Mouse (Mus musculus): ENCODE results near the gene Pacsin2.
"Not testable (repeated sequence)": the region's sequence is repeated elsewhere in the genome, so short reads cannot be mapped to it uniquely, and the experiment has no call there.

Gene Pacsin2

DNA sequence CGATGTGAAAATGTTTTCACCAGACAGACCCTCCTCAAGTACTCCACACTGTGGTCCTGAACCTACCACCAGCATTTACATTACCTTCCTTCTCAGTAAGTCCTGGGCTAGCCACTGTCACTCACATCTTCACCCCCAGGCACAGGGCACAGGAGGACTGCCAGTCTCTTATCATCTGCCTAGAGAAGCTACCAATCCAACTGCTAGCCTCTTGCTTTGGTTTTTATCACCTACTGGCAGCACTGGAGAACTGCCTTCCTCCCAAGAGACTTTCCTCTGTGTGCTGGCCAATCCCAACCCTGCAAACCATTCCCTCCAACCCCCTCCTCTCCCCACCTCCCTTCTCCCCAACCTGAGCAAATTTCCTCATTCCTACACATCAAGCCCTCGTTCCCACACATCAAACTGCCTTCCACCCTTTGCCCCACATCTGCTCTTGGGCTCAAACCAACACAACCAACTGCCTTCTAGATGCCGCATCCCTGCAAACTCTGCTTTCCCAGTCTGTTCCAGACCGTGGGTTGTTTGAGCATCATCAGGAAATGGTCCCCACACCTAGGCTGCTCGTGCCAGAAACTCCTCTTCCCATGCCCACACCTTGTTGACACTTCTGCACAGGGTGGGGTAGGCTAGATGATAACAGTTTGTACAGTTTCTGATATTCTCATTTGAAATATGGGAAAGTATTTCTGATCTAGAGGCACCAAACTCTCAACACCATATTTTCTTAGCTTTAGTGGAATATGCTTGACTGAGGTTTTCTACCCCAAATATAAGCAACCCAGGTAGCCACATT, 40.6 kb downstream of the Pacsin2 start:
- DNase-seq (ENCODE audit: low spot score in 2 of 2), result no peak

DNA sequence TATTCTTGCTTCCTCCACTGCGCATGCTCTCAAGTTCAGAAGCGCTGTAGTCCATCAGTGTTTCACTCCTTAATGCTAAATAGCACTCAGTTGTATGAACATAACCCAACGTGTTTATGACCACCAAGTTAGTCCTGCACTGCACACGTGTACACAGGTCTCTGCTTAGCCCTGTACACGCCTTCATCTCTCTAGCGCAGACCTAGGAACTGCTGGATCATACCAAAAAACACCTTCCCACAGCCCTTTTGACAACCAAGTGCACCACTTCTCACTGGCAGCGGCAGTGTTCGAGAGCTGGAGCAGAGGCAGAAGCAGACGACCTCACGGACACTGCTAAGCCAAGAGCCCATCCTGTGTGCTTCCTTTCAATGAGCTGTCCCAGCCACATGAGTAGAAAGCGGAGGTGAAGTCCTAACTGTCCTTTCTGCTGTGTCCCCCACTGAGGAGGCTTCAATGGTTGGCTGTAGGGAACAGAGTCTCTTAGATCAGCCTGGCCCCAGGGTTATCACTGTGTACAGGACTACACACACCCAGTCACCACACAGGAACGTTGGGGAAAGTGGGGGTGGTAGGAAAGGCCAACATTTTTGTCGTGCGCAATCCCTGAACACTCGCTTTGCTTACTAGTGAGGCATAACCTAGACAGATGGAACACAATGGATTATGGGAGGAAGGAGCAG, 42.0 kb downstream of the Pacsin2 start:
- no peak for DNase-seq (ENCODE audit: low spot score in 2 of 2)

DNA sequence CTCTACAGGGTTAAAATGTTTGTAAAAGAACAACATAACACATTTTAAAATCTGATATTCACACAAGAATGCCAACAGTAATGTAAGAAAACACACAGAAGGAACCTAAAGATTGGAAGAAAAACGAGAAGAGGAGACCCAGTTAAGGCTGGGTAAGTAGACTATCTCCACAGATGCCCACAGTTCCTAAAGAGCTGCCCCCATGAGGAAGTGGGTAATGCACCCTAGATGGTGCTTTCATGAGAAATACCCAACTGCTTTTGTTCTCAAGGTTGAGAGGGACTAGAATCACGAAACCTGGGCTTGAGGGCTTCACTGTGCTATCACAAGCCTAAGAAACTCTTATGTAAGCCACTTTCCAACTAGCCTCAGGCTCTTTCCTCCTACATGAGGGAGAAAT, 44.8 kb downstream of the Pacsin2 start:
- no peak for DNase-seq (ENCODE audit: low spot score in 2 of 2)

DNA sequence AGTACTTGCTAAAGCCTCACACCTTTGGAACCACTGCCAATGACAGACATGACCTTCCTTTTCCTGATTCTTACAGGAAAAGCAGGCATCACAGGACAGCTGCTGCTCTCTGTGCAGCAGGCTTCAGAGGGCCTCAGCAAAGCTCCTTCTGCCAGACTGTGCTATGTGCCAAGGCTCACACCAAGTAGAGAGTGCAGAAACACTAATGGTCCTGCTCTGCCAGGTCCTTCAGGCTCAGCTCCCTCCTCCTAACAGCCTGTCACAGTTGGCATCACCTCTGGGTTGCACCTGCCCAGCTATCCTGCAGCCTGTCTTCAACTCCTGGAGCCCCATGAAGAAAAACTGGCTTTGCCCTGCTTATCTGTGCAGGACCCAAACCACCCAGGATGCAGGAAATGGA, 45.7 kb downstream of the Pacsin2 start:
- DNase-seq (ENCODE audit: low spot score in 2 of 2), result no peak

DNA sequence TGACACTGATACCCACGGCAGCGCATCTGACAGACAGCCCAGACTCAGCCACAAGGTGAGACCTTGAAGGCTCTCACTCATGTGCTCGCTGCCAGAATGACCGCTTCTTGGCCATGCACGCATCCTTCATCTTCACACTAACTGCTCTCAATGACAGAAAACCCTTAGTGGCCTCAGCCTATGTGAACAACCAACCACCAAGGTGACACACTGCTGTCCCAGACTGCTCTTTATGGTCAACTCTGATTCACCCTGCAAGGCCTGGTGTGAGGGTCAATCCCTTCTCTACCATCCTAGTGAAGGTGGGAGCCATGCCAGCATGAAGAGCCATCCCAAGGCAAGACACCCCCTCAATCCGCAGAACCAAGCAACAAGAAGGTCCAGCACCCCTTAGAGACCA, 46.5 kb downstream of the Pacsin2 start:
- no peak for DNase-seq (ENCODE audit: low spot score in 2 of 2)

DNA sequence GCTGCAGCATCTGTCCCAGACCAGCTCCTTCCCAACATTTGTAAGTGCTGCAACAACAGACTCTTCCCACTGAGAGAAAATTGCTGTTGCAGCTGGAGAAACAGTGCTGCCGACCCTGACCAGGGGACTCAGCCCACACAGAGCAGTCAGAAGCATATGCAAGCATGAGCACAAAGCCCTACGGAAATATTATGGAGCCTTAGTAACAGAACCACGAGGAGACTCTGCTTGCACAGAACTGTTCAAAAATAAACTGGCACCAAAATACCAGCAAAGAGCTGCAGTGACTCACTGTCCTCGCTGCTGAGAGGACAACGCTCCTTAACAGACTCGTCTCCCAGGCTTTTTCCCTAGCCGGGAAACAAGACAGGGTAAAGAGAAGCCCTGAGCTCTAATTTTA, 47.0 kb downstream of the Pacsin2 start:
- DNase-seq (ENCODE audit: low spot score in 2 of 2), result peak in 1 of 2 experiments; percentile 44

DNA sequence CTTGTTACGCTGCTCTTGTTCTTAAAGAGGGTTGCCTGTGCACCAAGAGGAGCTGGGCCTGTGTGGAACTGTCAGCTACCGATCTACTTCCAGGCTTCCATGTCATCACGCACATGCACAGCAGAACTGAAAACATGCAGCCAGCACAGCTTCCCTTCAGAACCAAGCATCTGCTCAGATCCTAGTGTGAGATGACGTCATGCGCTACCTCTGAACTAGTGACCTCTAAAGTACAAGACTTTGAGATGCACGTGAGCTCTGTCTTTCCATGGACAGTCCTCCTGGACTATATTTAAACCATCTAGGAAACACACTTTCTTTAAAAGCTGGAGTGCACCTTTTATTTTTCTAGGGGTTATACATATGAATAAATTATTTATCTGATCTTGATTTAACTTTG, 49.0 kb downstream of the Pacsin2 start:
- DNase-seq (ENCODE audit: low spot score in 2 of 2), result no peak

DNA sequence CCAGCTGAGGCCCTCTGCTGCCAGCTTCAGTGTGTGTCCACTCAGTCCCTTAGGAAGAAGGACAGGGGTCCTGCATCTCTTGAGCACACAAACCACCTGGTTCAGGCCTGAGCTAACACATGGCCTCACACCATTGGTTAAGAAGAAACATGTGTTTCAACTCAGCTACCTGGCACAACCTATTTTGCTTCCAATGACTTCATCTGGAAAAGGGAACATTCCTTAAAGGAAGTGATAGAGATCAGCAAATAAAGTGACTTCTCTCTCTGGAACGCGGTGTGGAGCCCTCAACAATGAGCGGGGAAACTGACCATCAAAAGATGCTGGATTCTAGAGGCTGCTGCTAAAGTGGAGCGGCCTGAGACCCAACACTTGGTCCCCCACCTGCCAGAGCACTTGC, 52.8 kb downstream of the Pacsin2 start:
- DNase-seq (ENCODE audit: low spot score in 2 of 2), result no peak

DNA sequence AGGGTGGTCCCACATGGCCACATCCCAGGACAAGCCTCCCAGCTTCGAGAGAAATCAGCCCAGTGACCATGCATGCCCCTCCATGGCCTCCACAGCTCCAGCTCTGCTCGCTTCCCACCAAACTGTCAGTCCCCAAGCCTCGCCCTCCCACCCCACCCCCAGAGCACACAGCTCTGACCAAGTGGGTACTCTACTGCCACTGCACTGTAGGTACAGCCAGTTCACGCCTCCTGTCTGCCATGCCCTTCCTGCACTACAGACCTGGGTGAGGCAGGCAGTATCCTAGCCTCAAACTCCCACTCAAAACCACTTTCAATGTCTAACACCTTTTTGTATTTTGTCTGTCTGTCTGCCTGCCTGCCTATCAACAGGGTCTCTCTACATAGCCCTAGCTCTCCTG, 53.7 kb downstream of the Pacsin2 start:
- DNase-seq (ENCODE audit: low spot score in 2 of 2), result no peak

DNA sequence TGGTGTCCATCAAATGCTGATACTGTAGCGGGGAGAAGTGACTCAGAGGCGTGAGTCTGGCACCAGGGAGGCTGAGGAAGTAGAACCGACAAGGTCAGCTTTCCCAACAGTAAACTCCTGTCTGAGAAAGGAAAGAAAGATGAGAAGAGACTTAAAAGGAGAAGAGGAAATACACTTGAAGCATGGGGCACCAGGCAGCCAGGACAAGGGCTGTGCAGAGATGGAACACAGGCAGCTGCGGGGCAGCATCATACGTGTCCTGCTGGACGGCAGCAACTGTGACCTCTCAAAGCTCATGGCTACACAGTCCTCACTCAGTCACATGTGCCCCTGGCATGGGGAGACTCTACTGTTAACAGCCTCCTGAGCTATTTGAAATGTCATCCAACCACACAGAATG, 54.1 kb downstream of the Pacsin2 start:
- DNase-seq (ENCODE audit: low spot score in 2 of 2), result no peak

DNA sequence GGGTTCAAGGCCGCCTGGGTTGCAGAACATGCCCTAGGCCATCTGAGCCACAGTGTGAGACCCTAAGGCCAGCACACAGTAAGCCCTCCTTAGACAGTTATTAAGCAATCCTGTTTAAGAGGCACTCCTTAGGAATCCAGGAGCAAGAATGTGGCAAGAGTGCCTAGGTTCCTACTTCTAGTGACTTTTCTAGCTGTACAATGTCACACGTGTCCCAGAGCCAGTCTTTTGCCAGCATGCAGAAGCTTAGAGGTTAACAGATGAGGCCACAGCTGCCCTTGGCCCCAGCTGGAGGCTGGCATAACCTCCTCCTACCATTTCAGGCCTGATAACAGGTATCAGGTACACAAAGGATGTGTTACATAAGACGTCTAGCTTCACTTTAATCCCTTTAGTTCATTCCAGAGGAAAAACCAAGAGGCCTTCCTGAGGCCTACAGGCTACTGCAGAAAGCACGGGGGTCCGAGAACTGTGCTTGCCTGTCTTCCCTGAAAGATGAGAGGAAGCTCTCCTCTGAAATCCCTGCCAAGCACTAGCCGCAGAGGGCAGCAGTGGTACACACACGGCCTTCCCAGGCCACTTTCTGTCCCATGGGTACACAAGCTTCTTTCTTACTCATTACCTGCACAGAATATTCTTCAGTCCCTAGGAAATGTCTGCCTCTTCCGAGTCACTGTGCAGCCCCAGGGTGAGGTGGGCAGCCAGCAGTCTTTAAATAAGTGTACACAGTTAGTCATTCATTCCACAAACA, 55.5 kb downstream of the Pacsin2 start:
- DNase-seq (ENCODE audit: low spot score in 2 of 2), result no peak

DNA sequence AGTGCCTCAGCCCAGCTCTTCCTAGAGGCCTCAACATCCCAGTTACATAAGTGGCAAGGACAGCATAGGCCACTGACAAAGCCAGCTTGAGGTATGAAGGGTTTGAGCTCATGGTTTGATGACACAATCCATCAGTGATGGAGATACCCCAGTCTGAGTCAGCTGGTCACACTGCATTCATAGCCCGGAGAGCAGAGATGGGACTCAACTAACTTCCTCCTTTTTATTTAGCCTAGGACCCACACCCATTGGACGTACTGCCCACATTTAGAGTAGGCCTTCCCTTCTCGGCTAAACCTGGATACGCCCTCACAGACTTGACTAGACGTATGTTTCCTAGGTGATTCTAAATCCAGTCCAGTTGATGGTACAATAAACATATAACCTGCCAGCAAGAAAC, 56.2 kb downstream of the Pacsin2 start:
- no peak for DNase-seq (ENCODE audit: low spot score in 2 of 2)

DNA sequence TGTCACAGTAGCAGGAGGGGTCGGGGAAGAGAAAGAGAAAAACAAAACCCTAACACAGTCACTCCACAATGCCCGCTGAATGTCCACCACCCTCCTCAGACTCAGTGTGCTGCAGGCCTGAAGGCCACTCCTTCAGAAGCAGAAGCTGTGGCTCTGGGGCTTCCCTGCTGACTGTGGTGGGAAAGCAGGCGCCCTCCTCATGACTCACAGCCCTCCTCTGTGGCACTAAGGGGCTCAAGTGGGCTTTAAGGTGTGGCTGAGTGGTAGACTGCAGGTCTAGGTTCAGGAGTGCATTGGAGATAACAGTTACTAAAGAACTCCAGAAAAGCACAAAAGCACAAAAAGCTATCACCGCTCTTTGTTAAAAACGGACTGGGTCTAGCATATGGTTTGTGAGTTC, 56.9 kb downstream of the Pacsin2 start:
- DNase-seq (ENCODE audit: low spot score in 2 of 2), result no peak

DNA sequence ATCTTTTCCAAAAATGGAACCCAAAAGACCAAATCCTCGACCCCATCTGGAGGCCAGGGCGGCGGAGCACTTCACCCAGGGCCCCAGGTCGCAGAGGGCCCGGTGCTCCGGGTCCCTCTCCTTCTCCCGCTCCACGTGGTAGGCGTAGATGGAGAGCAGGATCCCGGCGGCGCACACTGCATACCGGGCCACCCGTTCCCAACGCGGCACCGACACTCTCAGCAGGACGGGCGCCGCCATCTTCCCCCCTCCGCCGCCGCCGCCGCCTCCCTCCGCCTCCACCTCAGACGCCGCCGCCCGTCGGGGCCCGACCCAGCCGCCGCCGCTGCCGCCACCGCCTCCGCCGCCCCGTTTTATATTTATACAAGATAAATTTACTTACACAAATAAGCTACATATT, 58.5 kb downstream of the Pacsin2 start:
- not testable (repeated sequence) for DNase-seq (ENCODE audit: low spot score in 2 of 2)

DNA sequence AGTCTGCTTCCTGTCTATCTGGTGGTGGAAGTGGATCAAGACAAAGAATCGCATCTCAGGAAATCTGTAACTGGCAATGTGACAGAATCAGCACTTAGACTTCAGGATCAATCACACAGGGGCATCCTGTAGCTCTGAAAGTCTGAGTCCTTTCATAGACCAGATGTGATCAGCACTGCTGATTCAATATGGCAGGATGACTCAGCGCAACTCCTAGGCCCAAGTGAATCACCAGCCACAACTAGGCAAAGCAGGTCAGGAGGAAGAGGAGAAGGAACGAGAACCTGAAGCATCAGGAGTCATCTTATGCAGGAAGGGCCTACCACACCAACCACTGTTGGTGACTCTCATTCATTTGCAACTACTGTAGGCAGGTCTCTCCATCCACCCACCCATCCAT, 60.4 kb downstream of the Pacsin2 start:
- DNase-seq (ENCODE audit: low spot score in 2 of 2), result no peak

DNA sequence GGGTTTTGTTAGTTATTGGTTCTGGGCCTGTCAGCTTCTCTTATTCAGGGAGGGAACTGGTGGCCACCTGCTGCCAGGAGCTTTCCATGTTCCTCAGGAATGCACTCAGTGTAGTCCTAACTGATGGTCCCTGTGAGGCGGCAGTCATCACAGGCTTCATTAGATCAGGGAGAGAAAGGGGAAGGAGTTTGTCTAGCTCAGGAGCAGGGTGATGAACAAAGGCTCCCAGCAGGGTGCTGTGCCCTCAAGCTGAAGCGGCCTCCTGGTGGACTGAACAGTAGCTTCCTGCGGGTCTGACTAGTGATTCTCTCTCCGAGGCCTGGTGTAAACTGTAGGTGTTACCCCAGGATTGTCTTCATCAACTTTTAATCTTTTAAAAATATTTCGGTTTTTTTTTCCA, 61.4 kb downstream of the Pacsin2 start:
- no peak for DNase-seq (ENCODE audit: low spot score in 2 of 2)

DNA sequence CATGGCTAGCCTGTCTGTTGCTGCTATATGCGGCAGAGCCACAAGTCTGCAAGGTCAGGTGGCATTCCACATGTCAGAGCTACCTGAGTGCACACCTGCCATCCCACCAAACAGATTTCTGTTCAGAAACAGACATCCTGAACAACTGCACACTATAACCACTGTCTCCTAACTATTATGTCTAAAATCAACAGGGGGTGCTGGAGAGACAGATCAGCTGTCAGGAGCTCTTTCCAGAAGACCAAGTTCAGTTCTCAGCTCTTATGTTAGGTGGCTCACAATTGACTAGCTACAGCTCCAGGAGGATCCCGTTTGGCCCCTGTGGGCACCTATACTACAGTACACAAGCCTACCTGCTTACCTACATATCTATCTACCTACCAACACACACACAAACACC, 71.7 kb downstream of the Pacsin2 start:
- DNase-seq (ENCODE audit: low spot score in 2 of 2), result no peak

DNA sequence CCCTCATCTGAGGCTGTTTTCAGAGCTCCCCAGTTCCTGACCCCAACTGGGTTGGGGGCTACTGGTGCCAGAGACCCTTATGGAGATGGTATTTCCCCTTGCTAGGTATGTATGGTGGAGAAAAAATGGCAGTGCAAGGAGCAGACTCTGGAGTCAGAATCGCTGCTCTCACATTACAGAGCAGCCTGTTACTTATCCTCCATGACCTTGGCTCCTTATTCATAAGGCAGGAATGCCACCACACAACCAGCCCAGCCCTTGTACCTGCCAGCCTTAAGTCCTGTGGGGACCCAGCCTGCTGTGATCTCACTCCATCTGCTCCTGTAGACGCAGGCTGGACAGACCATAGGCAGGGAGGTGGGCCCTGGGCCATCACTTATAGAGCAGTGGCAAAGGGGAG, 76.5 kb downstream of the Pacsin2 start:
- DNase-seq (ENCODE audit: low spot score in 2 of 2), result no peak

DNA sequence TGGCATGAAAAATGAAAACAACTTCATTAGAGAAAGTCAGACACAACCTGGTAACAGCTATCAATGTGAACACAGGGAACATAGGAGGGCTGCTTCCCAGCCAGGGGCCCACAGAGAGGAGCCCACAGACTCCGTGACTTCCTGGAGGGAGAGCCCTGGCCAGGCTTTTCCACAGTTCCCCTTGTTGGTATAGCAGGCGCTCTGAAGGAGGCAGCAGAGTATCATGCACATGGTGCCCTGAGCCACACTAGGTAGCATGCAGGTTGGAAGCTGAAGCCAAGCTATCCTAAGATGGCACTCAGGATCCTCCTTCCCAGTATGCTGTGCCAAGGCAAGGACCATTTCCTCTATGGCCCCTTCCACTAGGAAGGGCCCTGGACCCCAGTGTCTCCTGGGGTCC, 80.8 kb downstream of the Pacsin2 start:
- no peak for DNase-seq (ENCODE audit: low spot score in 2 of 2)

DNA sequence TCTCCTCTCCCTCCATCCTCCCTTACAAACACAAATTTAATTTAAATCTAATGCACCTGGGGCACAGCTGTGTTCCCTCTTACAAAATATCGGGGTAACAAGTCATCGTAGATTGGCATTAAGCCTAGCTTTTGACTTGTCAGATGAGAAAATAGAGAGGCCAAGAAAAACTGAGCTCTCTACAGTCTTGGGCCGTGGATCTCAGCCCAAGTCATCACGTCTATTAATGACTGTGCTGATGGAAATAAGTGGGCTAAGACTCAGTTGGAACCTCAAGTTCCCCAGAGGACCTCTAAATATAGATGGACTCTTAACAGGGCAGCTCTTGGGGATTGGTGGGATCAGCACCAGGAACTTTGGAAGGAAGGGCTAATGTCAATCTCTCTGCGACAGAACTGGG, 81.3 kb downstream of the Pacsin2 start:
- no peak for DNase-seq (ENCODE audit: low spot score in 2 of 2)

DNA sequence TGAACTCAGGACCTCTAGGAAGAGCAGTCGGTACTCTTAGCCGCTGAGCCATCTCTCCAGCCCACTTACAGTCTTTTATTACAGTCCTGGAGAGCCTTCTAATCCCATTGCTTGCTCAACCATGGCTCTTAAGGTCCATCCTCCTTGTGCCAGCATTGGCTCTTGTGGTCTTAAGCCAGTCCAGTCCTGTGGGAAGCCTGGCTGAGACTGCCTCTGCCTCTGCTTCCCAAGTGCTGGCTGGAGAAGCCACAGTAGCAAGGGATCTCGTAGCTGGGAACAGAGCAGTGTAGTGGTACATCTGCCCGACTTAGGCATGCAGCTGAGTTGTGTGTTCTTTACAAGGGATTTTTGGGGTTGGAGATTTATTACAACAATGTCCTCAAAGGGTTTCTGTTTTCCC, 81.9 kb downstream of the Pacsin2 start:
- DNase-seq (ENCODE audit: low spot score in 2 of 2), result no peak

DNA sequence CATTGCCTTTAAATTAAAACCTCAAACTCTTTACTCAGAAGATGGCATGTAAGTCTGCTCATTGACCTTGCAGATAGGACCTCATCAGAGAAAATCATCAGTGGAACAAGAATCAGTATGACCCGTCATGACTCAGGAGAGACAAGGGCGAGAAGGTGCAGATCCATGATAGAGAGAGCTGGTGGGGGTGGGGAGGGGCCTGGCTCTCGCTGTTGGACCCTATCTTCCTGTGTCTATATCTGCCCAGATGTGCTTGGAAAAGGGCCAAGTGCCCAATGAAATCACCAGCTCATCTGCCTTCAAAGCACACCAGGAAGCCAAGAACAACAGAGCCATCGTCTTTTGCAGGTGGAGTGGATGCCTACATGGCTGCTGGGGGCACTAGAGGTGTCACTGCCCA, 87.3 kb downstream of the Pacsin2 start:
- DNase-seq (ENCODE audit: low spot score in 2 of 2), result no peak

DNA sequence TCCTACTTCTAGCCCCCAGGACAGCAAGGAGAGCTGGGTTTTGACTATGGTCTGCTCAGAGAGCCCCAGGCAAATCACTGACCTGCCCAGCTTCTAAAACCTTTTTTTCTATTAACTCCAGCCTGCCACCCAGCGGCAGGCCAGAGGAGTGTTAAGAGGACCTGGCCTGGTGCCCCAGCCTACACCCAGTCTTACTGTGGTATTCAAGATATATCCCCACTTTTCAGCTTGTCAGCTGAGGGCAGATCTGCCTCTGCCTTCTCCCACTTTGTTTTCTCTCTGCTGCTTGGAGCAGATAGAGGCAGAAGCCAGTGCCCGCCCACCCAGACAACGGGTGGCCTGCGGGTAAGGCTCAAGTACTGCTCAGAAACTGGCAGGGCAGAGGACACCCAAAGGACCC, 89.3 kb downstream of the Pacsin2 start:
- DNase-seq (ENCODE audit: low spot score in 2 of 2), result peak; percentile 26 to 42
